Mouse (Mus musculus) megakaryocyte progenitor cell, adult 5-6 weeks (primary cell): Measurements from ENCODE around the gene Enpp7. TPM values are rescaled to one million over a fixed set of nuclear protein-coding genes. Genes with fewer than 3 reads are reported as not detected.

Experiments used
- ATAC-seq: replicated peaks from 2 replicates; pipeline ENCODE4 v1.8.0; 2016; ENCODE audit warnings: mild to moderate bottlenecking, moderate TSS enrichment, inconsistent platforms; ENCODE audit not compliant: poor library complexity
- total RNA-seq, 2 experiments: library from RNA; stranded (forward) in 1 of 2; stranded (reverse) in 1 of 2; fragments of 157-497, 149-512 nt in 1 of 2; fragments of 200-1000 nt in 1 of 2; gene quantifications; 2 replicates each; pipeline versions ENCODE4 v1.2.3 to v1.2.4; 2015 to 2017

Enpp7 gene
- total RNA-seq (2015) (not detected in 2 replicates), total RNA-seq (2017) (not detected in 2 replicates)

- no peak for ATAC-seq
Measured at GRCm38 (mm10) chr11:118987999-118988398, at the start of gene Enpp7. Enpp7 (plus strand) TSS chr11:118988188.

- ATAC-seq, result no peak
Measured at GRCm38 (mm10) chr11:118939731-118940130, 48.3 kb upstream of the Enpp7 start.

- ATAC-seq, result no peak
Measured at GRCm38 (mm10) chr11:118940539-118940938, 47.4 kb upstream of the Enpp7 start.

- no peak for ATAC-seq
Measured at GRCm38 (mm10) chr11:118941268-118941667, 46.7 kb upstream of the Enpp7 start.

GRCm38 (mm10) chr11:118945868-118946267 is 42.1 kb upstream of the Enpp7 start:
- no peak for ATAC-seq

GRCm38 (mm10) chr11:118955016-118955415 is 33.0 kb upstream of the Enpp7 start:
- no peak for ATAC-seq

GRCm38 (mm10) chr11:118957070-118957471 is 30.9 kb upstream of the Enpp7 start:
- no peak for ATAC-seq

- no peak for ATAC-seq
Measured at GRCm38 (mm10) chr11:118960649-118961048, 27.3 kb upstream of the Enpp7 start.

- ATAC-seq, result no peak
Measured at GRCm38 (mm10) chr11:118962478-118962877, 25.5 kb upstream of the Enpp7 start.

- no peak for ATAC-seq
Measured at GRCm38 (mm10) chr11:118963926-118964325, 24.1 kb upstream of the Enpp7 start.

GRCm38 (mm10) chr11:118965078-118965477 is 22.9 kb upstream of the Enpp7 start:
- no peak for ATAC-seq

- peak; percentile 75 for ATAC-seq
Measured at GRCm38 (mm10) chr11:118971470-118972034, 16.4 kb upstream of the Enpp7 start.

- ATAC-seq, result no peak
Measured at GRCm38 (mm10) chr11:118972431-118973377, 15.3 kb upstream of the Enpp7 start.

GRCm38 (mm10) chr11:118974340-118974739 is 13.6 kb upstream of the Enpp7 start:
- ATAC-seq, result no peak

- ATAC-seq, result peak; percentile 59
Measured at GRCm38 (mm10) chr11:118975427-118975826, 12.6 kb upstream of the Enpp7 start.

GRCm38 (mm10) chr11:118975917-118976316 is 12.1 kb upstream of the Enpp7 start:
- ATAC-seq, result peak; percentile 68

- peak; percentile 68 for ATAC-seq
Measured at GRCm38 (mm10) chr11:118980388-118980787, 7.6 kb upstream of the Enpp7 start.

- peak; percentile 74 for ATAC-seq
Measured at GRCm38 (mm10) chr11:118981012-118981776, 6.8 kb upstream of the Enpp7 start.

- no peak for ATAC-seq
Measured at GRCm38 (mm10) chr11:118982593-118983113, 5.3 kb upstream of the Enpp7 start.

- ATAC-seq, result no peak
Measured at GRCm38 (mm10) chr11:118985571-118985970, 2.4 kb upstream of the Enpp7 start.

GRCm38 (mm10) chr11:118992781-118993180 is 4.8 kb downstream of the Enpp7 start:
- ATAC-seq, result peak; percentile 52
